Mouse (Mus musculus) embryonic facial prominence, embryonic 12.5 days (tissue): Measurements from ENCODE around the gene Col4a6. TPM values are rescaled to one million over a fixed set of nuclear protein-coding genes. Genes with fewer than 3 reads are reported as not detected.

Experiments
- ATAC-seq: fragments of 200-750 bp; cut with Nextera tagmentation; 2 replicates; pipeline ENCODE4 v1.8.0; 2017; ENCODE audit not compliant: insufficient number of reproducible peaks, insufficient read depth, low FRiP score, low TSS enrichment
- H3K27ac ChIP-seq: fragments of 300-500 bp; sonication (generic); 2 replicates; pipeline ENCODE4 v1.5.1; 2016; ENCODE audit warnings: mild to moderate bottlenecking
- H3K27me3 ChIP-seq: fragments of 300-500 bp; sonication (generic); 2 replicates; pipeline ENCODE4 v1.6.1; 2016; ENCODE audit warnings: mild to moderate bottlenecking, moderate library complexity
- H3K36me3 ChIP-seq: fragments of 300-500 bp; sonication (generic); 2 replicates; pipeline ENCODE4 v1.6.1; 2016; ENCODE audit warnings: mild to moderate bottlenecking
- H3K4me1 ChIP-seq: fragments of 300-500 bp; sonication (generic); 2 replicates; pipeline ENCODE4 v1.6.1; 2016
- H3K4me2 ChIP-seq: fragments of 300-500 bp; sonication (generic); replicated peaks from 2 replicates; pipeline ENCODE4 v1.6.1; 2016; ENCODE audit warnings: mild to moderate bottlenecking, moderate library complexity
- H3K4me3 ChIP-seq: fragments of 300-500 bp; sonication (generic); 2 replicates; pipeline ENCODE4 v1.5.1; 2016; ENCODE audit warnings: mild to moderate bottlenecking
- H3K9ac ChIP-seq: fragments of 300-500 bp; sonication (generic); 2 replicates; pipeline ENCODE4 v1.6.1; 2016; ENCODE audit warnings: mild to moderate bottlenecking, moderate library complexity
- H3K9me3 ChIP-seq: fragments of 300-500 bp; sonication (generic); 2 replicates; pipeline ENCODE4 v1.6.1; 2016; ENCODE audit warnings: mild to moderate bottlenecking, moderate library complexity
- WGBS: fragments of 180-500 bp; shearing (Covaris S2); methylation state at CpG from one replicate; pipeline ENCODE4 v1.1.7; 2016; 5-methylcytosine and 5-hydroxymethylcytosine counted together
- polyA plus RNA-seq: library from polyadenylated mRNA; unstranded; fragments of >200 nt; fragmentation: Nextera tagmentation; extraction: Ambion mirVana; gene quantifications from 2 replicates; pipeline ENCODE4 v1.2.1, GENCODE M21; 2016

Col4a6 gene
- polyA plus RNA-seq, 1 experiment from 2014 or later = 2.0 TPM

GRCm38 (mm10) chrX:141384632-141385031, 89.2 kb downstream of the Col4a6 start:
- WGBS = 43% methylated on average over 2 of the region's 2 CpGs
- H3K27me3 ChIP-seq = peaks cover 3% of the 10 kb centered on the region; the same call in 1 of the 2 replicates
- H3K27ac ChIP-seq = no peak overlapping the region
- no peak overlapping the region for H3K4me3 ChIP-seq
- no peak overlapping the region for H3K9ac ChIP-seq
- no peaks in the 10 kb centered on the region for H3K36me3 ChIP-seq
- no peaks in the 10 kb centered on the region for H3K9me3 ChIP-seq
- H3K4me1 ChIP-seq = no peaks in the 10 kb centered on the region
- H3K4me2 ChIP-seq = no peak overlapping the region
- ATAC-seq = no peak

DNA sequence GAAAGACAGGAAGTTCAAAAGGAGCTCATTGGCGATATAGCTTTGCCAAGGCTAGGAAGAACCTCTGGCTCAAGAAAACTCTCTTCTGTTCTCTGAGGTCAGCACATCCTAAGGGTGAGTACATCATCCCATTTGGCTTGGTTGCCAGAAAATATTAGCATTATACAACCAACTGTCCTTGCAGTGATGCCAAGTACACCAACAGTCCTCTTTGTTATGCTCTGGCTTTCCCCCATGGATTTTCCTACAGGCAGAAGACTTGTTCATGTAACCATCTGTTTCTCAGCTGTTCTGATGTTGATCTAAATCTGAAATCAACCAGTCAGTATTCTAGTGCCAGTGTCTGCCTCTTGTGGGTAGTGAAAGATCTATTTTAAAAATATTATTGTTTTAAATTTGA, 103.6 kb downstream of the Col4a6 start:
- H3K4me1 ChIP-seq = no peaks in the 10 kb centered on the region
- no peak overlapping the region for H3K9ac ChIP-seq
- no peak overlapping the region for H3K4me3 ChIP-seq
- WGBS = 83% methylated on average over 1 of the region's 1 CpGs
- H3K36me3 ChIP-seq = no peaks in the 10 kb centered on the region
- no peak overlapping the region for H3K4me2 ChIP-seq
- ATAC-seq = no peak
- H3K27me3 ChIP-seq = peaks cover 2% of the 10 kb centered on the region; the same call in 1 of the 2 replicates
- no peaks in the 10 kb centered on the region for H3K9me3 ChIP-seq
- no peak overlapping the region for H3K27ac ChIP-seq

DNA sequence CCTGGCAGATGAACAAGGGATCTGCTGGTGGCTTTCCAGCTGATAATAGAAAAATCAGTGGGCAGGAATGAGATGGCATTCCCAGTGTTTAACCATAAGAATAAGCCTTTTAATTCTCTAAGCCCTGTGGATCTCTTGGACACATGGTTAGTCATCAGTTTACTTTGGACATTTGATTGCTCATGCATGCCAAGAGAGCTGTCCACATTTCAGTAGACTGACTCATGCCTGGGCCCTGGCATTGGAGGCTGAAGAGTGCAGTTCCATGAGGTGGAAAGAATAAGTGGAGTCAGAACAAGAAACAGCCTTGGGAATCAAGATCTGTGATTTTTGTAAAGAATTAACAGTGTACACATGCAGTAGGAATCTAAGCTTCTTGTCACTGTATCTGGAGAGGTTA, 110.5 kb downstream of the Col4a6 start:
- ATAC-seq = no peak
- Histone ChIP-seq H3K4me3 (no peak overlapping the region), H3K9ac (no peak overlapping the region), H3K4me2 (no peak overlapping the region), H3K27me3 (peaks cover 6% of the 10 kb centered on the region; the same call in 1 of the 2 replicates), H3K9me3 (no peaks in the 10 kb centered on the region), H3K4me1 (no peaks in the 10 kb centered on the region), H3K27ac (no peak overlapping the region), H3K36me3 (no peaks in the 10 kb centered on the region)

- ATAC-seq = no peak
- 70% methylated on average over 2 of the region's 2 CpGs for WGBS
- H3K27ac ChIP-seq = no peak overlapping the region
- no peak overlapping the region for H3K9ac ChIP-seq
- no peak overlapping the region for H3K4me2 ChIP-seq
- H3K36me3 ChIP-seq = no peaks in the 10 kb centered on the region
- no peaks in the 10 kb centered on the region; the same call in 1 of the 2 replicates for H3K27me3 ChIP-seq
- no peaks in the 10 kb centered on the region for H3K4me1 ChIP-seq
- no peaks in the 10 kb centered on the region for H3K9me3 ChIP-seq
- no peak overlapping the region for H3K4me3 ChIP-seq
Measured at GRCm38 (mm10) chrX:141341417-141341816, 132.5 kb downstream of the Col4a6 start.

- H3K9me3 ChIP-seq = no peaks in the 10 kb centered on the region
- no peaks in the 10 kb centered on the region for H3K4me1 ChIP-seq
- WGBS = 82% methylated on average over 2 of the region's 2 CpGs
- H3K27me3 ChIP-seq = peaks cover 4% of the 10 kb centered on the region; the same call in 1 of the 2 replicates
- no peak overlapping the region for H3K4me2 ChIP-seq
- H3K9ac ChIP-seq = no peak overlapping the region
- H3K36me3 ChIP-seq = no peaks in the 10 kb centered on the region
- no peak for ATAC-seq
- no peak overlapping the region for H3K4me3 ChIP-seq
- H3K27ac ChIP-seq = no peak overlapping the region
Measured at GRCm38 (mm10) chrX:141328044-141328443, 145.8 kb downstream of the Col4a6 start.

DNA sequence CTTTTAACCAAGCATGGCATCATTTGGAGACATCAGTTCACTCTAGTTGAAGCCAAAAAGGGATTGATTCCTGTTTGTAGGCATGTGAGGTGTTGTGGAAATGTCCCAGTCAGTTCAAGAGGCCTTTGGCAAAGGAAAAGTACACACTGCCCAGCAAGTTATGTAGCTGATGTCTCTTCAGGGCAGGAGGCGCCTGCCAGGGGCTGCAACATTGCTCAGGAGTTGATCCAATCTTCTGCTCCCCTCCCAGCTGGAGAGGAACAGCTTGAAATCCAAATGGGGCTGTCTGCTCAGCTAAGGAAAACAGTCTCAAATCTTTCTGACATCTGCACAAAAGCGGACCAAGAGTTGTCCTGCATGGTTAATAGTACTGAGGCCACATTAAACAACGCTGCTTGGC, 149.7 kb downstream of the Col4a6 start:
- ATAC-seq = no peak
- Histone ChIP-seq H3K4me2 (no peak overlapping the region), H3K4me1 (no peaks in the 10 kb centered on the region), H3K36me3 (no peaks in the 10 kb centered on the region), H3K9ac (no peak overlapping the region), H3K27me3 (no peaks in the 10 kb centered on the region), H3K27ac (no peak overlapping the region), H3K9me3 (no peaks in the 10 kb centered on the region), H3K4me3 (no peak overlapping the region)
- WGBS = 54% methylated on average over 3 of the region's 3 CpGs

- Histone ChIP-seq H3K27ac (no peak overlapping the region), H3K36me3 (no peaks in the 10 kb centered on the region), H3K9ac (no peak overlapping the region), H3K9me3 (no peaks in the 10 kb centered on the region), H3K4me2 (no peak overlapping the region), H3K27me3 (0 out of 2 replicates have a peak, but pooled peaks cover 4% of the 10 kb centered on the region), H3K4me3 (no peak overlapping the region), H3K4me1 (no peaks in the 10 kb centered on the region)
- no peak for ATAC-seq
- 61% methylated on average over 1 of the region's 1 CpGs for WGBS
Measured at GRCm38 (mm10) chrX:141316217-141316616, 157.7 kb downstream of the Col4a6 start.

GRCm38 (mm10) chrX:141315795-141316194, 158.1 kb downstream of the Col4a6 start:
- H3K27me3 ChIP-seq = 0 out of 2 replicates have a peak, but pooled peaks cover 4% of the 10 kb centered on the region
- ATAC-seq = no peak
- 44% methylated on average over 3 of the region's 3 CpGs for WGBS

GRCm38 (mm10) chrX:141292702-141293462, 181.0 kb downstream of the Col4a6 start:
- Histone ChIP-seq H3K9me3 (no peaks in the 10 kb centered on the region), H3K27me3 (no peaks in the 10 kb centered on the region), H3K9ac (no peak overlapping the region), H3K4me3 (no peak overlapping the region), H3K4me2 (no peak overlapping the region), H3K36me3 (no peaks in the 10 kb centered on the region), H3K4me1 (no peaks in the 10 kb centered on the region), H3K27ac (no peak overlapping the region)
- 85% methylated on average over 3 of the region's 3 CpGs for WGBS
- no peak for ATAC-seq

More at GRCm38 (mm10) chrX:141315795-141316194, 158.1 kb downstream of the Col4a6 start:
- H3K9me3 ChIP-seq = no peaks in the 10 kb centered on the region
- H3K4me3 ChIP-seq = no peak overlapping the region
- H3K9ac ChIP-seq = no peak overlapping the region
- H3K36me3 ChIP-seq = no peaks in the 10 kb centered on the region
- H3K4me2 ChIP-seq = no peak overlapping the region
- no peak overlapping the region for H3K27ac ChIP-seq
- H3K4me1 ChIP-seq = no peaks in the 10 kb centered on the region

- no peak overlapping the region for H3K4me3 ChIP-seq
- 90% methylated on average over 2 of the region's 2 CpGs for WGBS
- no peak overlapping the region for H3K27ac ChIP-seq
Measured at GRCm38 (mm10) chrX:141276397-141276796, 197.5 kb downstream of the Col4a6 start.

DNA sequence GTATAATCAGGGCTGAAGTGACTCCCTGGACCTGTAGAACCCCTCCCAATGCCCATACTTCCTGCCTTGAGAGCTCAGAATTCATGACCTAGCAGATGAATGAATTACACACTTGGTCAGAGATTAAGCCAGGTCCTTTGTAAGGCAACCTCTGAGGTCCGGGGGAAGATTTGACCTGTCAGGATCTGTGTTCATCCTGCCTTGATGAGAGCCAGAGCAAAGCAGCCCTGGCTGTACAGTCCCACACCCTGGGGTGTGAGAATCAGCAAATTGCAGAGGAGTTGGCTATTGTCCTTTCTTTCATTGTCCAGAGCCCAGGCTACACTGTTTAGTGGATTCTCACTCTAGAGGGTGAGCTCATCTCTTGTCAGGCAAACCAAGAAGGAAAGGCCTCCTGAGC, 207.9 kb downstream of the Col4a6 start:
- Histone ChIP-seq H3K9me3 (no peaks in the 10 kb centered on the region), H3K4me3 (no peak overlapping the region), H3K4me1 (no peaks in the 10 kb centered on the region), H3K36me3 (no peaks in the 10 kb centered on the region), H3K27ac (no peak overlapping the region), H3K9ac (no peak overlapping the region), H3K27me3 (no peaks in the 10 kb centered on the region), H3K4me2 (no peak overlapping the region)
- WGBS = 36% methylated on average over 1 of the region's 1 CpGs
- no peak for ATAC-seq

More at GRCm38 (mm10) chrX:141276397-141276796, 197.5 kb downstream of the Col4a6 start:
- Histone ChIP-seq H3K27me3 (peaks cover 6% of the 10 kb centered on the region; the same call in 1 of the 2 replicates), H3K9ac (no peak overlapping the region), H3K4me2 (no peak overlapping the region), H3K4me1 (no peaks in the 10 kb centered on the region), H3K36me3 (no peaks in the 10 kb centered on the region), H3K9me3 (no peaks in the 10 kb centered on the region)
- no peak for ATAC-seq

DNA sequence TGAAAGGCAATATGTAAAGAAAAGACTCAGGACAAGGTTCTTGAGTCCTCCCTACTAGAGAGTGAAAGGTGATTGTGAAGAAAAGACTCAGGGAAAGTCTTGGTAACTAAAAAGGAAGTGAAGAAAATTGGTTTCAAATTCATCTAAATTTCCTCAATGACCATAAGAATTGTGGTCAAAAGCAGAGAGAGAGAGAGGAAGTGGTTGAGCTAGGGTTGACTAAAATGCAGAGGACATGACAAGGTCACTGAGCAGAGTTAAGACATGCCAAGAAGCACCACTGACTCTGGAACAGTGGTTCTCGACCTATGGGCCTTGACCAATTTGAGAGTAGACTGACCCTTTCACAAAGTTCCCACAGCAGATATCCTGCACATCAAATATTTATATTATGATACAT, 224.2 kb downstream of the Col4a6 start:
- Histone ChIP-seq H3K9me3 (no peaks in the 10 kb centered on the region), H3K9ac (no peak overlapping the region), H3K4me3 (no peak overlapping the region), H3K27me3 (0 out of 2 replicates have a peak, but pooled peaks cover 3% of the 10 kb centered on the region), H3K4me2 (no peak overlapping the region), H3K36me3 (no peaks in the 10 kb centered on the region), H3K4me1 (no peaks in the 10 kb centered on the region), H3K27ac (no peak overlapping the region)
- ATAC-seq = no peak
- WGBS = 52% methylated on average over 1 of the region's 1 CpGs
